Mouse (Mus musculus) urinary bladder, adult 2 months (tissue): Measurements from ENCODE around the gene Stmn3. TPM values are rescaled to one million over a fixed set of nuclear protein-coding genes. Genes with fewer than 3 reads are reported as not detected.

Experiments
- DNase-seq: peaks from one replicate; pipeline ENCODE4 v3.0.0; 2022; ENCODE audit warnings: low spot score
- polyA plus RNA-seq: library from polyadenylated mRNA; depleted of rRNA; stranded (reverse); fragments of >200 nt; gene quantifications from 2 replicates; pipeline ENCODE4 v1.2.3, GENCODE M21; 2012; rRNA removed

Gene Stmn3
- polyA plus RNA-seq: 1.1 and 1.3 TPM in 2 replicates

DNA sequence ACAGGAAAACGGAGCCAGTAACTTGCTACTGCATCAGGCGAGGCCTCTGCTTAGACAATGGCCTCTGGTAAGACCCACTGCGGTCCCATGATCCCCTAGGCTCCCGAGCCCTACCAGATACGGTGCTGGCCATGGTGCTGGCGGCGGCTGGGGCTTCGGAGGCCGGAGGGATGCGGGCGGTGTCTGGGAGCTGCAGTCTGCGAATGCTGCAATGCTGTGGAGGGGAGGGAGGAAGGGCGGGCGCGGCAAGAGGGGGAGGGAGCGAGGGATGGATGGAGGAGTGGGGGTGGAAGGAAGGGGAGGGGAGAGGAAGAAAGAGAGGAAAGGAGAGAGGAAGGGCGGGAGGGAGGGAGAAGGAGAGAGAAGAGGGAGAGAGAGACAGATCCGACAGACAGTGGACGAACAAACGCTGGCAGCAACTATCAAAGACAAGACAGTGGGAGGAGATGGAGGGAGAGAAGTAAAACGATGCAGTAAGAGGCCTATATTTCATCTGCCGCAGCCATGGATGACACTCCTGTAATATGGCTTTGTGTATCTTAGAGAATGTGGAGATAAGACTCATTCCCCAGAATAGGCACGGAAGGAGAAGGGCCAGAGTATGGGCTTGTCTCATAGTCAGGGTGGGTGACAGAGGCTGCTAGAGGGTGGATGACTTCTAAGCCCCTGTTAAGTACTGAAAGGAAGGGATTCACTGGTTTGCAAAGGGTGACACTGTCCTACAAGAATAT is at the start of gene Stmn3:
Gene Stmn3 (minus strand): TSS at position 421 of the 731 bp plus-strand sequence.
- no peak for DNase-seq

DNA sequence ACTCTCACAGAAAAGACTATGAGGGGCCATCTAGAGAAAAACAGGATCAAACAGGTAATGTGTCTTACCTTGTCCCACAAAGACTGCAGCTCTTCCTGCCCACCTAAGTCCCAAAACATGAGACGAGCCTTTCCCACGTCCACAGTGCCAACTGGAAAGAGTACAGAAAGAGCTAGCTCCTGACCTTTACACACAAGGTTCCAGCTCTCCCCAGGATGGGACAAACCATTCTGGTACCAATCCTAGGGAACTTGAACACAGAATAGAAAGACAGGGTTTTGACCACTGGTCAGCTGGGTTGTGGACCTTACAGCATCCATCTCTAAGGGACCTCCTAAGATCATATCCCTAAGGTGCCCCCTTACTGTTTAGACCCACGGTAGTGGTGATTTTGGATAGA is 49.6 kb upstream of the Stmn3 start:
- no peak for DNase-seq

DNA sequence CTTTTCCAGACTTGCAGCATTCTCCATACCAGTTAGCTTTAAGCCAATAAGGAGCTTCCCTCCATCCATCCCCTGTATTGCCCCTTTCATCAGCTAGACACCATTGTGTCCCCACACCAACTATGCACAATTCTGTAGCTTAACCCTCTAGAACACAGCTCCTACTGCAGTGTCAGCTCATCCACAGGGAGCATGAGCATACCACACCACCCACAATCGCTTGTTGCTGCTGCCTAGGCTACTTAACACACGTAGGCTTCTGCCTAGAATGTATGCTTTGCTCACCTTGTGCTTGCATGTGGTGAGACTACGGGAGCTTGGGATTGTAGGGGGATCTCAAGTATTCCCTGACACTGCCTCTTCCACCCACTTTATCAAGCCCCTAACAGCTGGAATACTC is 42.5 kb upstream of the Stmn3 start:
- DNase-seq: no peak

DNA sequence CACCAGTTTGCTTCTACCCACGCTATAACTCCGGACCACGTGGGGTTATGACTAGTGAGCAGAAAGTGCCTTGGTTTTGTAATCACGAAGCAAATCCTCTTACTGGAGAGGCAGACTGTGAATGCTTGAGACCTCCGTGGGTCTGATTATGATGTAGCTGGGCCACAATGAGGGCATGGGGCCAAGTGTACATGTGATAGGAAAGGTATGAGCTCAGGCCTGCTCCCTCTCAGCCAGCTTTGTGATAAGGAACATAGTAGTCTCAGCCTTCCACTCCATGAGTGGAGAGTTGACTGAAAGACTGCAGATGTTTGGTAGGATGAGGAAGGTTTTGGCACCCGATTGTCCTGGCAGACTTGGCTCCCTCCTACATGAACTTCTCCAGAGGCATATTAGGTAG is 28.5 kb upstream of the Stmn3 start:
- no peak for DNase-seq

DNA sequence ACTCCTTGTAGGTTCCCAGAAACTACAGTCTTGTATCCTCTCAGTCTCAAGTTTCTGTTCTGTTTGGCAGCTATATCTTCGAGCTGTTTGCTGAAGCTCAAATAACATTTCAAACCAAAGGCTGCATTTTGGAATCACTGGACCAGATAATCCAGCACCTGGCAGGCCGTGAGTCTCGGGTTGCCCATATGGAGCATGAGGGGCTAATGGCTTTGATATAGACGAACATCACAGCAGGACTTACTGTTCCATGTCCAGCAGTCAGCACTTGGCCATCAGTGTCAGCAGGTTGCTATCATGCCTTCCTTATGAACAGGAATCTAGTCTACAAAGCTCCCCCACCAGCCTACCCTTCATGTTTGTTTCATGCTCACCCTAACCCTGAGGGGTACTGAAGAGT is 26.1 kb upstream of the Stmn3 start:
- no peak for DNase-seq

DNA sequence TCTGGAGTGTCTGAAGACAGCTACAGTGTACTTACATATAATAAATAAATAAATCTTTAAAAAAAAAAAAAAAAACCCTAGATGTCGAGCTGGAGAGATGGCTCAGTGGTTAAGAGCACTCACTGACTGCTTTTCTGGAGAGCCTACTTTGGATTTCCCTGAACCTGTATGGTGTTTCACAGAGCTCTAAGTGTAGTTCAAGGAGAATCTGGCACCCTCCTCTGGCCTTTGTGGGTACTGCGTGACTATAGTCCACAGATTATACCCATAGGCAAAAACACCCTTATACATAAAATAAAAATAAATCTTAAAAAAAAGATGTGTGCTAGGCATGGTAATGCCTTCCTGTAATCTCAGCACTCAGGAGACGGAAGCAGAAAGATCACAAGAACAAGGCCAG is 19.7 kb upstream of the Stmn3 start:
- DNase-seq: no peak

DNA sequence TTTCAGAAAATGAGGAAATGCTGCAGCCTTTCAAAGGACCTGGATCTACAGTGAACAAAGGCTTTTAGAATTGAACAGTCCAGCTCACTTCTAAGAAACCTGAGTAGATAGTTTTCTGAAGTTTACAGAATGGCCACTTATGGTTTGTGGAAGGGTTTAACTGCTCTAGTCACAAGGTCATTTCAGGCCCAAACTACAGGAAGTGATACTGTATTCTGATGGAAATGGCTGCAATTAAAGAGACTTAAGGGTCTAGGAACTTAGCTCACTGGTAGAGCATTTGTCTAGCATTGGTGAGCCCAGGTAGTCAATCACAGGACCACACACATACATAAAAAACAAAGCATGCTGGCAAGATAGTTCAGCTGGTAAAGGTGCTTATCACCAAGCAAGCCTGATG is 18.2 kb upstream of the Stmn3 start:
- DNase-seq: no peak

DNA sequence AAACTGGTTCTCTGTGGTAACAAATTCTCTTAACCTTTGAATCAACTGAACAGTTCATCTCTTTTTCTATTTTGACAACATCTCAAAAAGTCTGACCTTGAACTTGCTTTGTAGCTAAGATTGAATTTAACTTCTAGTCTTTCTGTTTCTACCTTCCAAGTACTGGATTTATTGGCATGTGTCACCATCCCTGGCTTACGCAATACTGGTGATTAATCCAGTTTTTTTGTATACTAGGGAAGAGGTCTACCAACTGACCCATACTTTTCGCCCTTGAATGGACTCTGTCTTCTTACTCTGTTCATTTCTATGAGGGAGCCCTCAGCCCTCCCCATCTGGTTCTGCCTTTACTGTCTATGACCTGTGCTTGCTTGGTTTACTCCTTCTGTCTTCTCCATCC is 11.8 kb upstream of the Stmn3 start:
- DNase-seq: no peak

DNA sequence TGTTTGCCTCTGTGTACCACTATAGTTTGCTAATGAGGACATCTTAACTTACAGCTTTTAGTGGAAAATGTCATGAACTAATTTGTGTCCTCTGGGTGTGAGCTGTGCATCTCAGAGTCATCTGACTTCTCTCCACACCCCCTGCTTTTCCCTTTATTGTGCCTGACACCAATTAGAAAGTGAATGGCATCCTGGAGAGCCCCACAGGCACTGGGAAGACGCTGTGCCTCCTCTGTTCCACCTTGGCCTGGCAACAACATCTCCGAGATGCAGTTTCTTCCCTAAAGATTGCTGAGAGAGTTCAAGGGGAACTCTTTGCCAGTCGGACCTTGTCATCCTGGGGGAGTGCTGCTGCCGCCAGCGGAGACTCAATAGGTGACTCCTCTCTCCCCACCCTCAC is 7.8 kb upstream of the Stmn3 start:
- DNase-seq: no peak

DNA sequence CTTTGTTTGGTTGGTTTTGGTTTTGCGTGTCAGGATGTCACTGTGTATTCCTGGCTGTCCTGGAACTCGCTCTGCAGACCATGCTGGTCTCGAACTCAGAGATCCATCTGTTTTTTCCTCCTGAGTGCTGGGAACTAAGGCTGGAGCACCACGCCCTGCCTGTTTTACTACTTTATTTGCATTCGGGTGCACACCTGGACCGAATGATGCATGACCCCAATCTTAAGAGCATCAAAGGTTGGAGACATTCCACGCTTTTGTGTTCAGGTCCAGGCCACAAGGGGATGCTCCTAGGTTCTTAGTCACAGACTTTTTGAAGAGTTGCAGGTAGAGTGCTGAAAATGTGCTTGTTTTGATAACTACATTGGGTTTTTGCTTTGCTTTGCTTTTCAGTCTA is 5.8 kb upstream of the Stmn3 start:
- no peak for DNase-seq

DNA sequence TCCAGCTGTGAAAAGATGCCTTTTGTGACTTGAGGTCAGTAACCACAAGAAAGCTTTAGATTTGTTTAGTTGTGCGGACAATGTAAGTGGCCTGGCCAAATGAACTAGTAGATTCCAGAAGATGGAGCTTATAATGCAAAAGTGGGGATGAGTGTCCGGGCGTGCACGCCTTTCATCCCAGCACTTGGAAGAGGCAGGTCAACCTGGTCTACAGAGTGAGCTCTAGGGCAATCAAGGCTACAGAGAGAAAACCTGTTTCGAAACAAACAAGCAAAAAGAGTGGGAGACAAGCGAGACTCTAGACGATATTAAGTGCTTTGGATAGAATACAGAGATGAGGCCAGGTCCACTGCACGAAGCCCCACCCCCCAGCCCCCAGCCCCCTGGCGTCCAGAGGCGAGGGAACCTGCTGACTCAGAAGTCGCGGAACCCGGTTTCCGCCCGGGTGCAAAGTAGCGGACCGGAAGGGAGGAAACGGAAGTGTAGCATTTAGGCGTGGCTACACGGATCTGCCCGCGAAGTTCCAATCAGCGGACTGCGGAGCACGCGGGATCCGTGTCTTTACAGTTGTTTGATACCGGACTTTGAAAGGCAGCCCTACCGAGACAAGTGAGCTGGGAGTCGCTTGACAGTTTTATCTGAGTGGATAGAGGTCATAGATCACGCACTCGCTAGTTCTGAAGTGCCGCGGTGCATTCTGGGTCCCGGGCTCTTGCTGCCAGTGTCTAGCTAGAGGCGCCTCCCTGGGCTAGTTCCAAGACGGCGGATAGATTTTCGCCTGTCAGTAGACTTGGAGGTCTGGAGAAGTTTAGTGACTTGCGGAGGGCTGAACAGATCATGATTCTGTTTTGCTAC is 5.2 kb upstream of the Stmn3 start, which contains the start of gene Rtel1:
Gene Rtel1 (plus strand): TSS at position 492 of the 855 bp plus-strand sequence.
- peak; percentile 71 for DNase-seq

DNA sequence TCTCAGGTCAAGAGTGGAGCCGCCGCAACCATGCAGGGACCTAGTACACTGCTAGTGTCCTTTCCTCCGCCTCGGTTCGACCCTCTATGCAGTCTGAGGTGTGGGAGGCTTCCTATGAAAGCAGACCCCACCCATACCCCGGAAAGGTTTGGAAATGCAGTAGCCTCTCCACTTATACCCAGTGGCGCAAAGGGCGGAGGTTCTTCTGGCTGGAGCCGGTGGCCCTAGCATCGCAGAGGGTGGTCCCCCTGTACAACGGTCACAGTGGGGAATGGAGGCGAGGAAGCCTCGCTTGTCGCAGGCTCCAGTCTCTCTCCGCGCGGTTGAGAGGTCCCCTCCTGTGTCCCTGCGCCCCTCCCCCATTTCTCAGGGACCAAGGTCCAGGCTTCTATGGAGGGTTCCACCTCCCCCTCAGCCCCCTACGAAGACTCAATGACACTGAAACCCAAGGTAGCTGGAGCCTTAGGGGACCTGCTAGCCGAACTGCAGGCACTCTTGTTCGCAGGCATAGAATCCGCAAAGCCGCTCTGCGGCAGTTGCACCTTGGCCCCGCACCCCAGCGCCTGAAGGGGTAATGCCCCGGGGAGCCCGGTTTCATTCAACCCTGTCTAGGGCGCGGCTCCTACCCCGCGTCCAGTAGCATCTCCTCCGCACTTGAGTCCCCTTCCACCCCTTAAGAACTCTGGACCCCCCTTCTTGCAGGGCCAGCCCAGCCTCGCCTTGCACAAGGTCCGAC is 788 bp downstream of the Stmn3 start:
- no peak for DNase-seq

DNA sequence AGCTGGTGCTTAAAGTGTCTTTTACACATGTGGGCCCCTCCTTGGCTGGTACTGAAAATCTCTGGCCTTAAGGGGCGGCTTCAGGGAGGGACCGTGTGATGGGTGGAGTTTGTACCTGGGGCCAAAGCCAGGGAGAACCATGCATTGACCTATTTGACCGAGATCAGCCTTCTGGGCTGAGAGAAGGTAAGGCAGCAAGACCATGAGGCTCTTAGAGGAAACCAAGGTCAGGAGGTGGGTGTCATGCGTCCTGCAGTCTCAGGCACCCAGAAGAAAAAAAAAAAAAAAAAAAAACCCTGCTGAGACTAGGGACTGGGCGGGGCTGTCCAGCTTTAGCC is 1.3 kb downstream of the Stmn3 start:
- no peak for DNase-seq

DNA sequence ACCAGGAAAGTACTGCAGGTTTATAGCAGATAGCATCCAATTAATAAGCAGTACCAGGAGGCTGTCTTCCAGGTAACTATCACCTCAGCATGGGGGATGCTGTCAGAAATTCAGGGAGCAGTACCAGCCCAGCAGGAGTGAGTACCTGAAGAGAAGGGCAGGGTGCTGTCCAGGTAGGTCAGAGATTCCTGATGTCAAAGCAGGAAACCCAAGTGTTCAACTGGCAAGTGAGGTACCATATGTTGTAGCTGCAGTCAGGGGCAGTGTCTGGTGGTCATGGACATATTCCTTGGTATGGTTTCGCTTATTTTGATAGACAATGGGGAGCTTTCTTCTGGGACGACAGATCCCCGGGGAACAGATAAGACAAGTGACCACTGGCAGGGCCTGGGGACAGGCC is 1.9 kb downstream of the Stmn3 start:
- DNase-seq: no peak

DNA sequence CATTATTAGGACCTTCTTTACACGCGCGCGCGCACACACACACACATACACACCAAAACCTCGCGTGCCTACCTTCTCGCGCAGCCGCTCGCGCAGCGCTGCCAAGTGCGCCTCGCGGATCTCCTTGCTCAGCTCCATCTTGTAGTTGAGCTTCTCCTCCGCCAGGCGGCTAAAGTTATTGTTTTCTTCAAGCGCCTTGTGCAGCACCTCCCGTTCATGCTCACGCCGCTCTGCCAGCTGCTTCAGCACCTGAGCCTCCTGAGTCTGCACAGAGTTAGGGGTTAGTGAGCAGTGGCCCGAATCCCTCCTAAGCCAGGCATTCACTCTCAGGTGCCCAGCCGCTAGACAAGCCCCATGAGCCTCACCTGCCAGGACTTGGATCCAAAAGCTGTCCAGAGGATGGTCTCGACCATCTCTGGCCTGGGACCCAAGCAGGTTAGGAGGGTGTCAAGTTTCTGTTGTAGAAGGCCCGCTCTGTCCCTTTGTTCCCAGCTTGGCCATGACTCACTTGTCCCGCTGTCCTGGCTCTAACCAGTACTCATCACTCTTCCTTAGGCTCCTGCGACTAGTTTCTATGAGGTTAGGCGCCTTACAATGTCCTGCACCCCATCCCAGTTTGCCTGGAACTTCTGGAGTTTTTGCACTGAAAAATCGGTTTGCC is 7.0 kb downstream of the Stmn3 start:
- DNase-seq: no peak

DNA sequence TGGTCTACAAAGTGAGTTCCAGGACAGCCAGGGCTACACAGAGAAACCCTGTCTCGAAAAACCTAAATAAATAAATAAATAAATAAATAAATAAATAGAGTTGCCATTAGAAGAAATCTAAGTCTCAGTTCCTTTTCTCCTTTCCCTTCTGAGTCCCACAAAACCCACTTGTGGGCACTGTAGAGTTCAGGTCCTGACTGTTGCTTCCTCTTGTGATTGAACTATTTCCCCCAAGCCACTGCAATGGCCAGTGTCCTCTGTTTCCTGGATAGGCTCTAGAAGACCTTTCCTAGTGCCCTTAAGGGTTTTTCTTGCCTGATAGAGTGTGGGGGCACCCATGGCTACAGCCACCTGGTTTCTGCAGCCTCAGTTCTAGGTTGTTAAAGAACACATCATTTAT is 9.4 kb downstream of the Stmn3 start:
- DNase-seq: no peak

DNA sequence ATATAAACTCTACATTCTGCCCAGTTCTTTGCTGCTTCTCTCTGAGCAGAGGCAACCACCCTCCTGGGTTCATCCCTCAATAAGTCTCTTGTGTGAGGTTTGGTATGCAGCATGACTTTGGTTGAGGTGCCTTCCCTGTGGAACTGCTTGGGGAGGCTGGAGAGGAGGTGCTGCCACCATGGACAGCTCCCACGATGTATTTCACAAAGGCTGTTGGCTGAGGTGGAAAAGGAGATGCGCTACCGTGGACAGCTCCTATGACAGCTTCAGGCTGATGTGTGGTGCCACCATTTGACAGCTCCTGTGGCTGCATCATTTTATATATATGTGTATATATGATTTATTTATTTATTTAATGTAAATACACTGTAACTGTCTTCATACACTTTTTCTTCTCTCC is 12.3 kb downstream of the Stmn3 start:
- DNase-seq: no peak

DNA sequence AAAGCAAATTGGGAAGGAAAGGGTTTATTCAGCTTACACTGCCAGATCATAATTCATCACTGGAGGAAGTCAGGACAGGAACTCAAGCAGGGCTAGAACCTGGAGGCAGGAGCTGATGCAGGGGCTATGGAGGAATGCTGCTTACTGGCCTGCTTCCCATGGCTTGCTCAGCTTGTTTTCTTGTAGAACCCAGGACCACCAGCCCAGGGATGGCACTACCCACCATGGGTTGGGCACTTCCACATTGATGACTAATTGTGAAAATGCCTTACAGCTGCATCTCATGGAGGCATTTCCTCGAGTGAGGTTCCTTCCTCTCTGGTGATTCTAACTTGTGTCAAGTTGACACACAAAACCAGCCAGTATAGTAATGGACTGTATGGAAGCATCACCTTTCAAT is 23.4 kb downstream of the Stmn3 start:
- DNase-seq: no peak

DNA sequence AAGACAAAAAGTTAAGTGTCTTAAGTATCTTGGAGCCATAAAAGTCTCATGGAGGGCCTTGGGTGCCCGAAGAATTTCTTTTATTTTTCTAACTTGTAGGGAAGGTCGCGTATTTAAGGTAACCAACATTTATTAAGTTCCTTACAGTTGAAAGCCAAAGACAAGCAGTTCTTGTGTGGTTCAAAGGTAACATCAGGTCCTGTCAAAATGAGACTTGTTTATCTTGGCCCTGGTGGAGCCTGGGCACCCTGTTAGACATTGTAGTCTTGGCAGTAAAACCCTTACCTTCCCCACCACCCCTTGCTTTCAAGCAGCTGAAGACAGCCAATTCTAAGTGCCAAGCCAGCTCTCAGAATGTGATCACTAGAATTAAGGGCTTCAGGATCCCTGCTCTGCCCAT is 25.6 kb downstream of the Stmn3 start:
- DNase-seq: no peak

DNA sequence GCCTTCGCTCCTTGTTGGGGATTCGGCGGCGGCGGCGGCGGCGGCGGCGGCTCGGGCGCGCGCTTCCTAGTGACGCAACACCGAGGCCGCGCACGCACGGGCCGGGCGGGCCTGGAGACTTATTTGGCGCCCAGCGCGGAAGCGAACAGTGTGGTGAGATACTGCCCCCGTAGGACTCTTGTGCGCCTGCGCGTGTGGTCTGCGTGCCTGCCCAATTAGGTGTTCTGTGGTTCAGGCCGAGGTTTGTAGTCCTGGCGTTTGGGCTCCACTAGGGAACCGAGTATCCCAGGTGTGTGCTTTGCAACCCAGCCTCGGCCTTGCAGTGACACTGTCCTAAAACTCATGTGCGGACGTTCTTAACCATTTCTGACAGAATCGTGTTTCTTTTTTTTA is 26.3 kb downstream of the Stmn3 start, which contains the start of gene Gmeb2:
Gene Gmeb2 (minus strand): TSS at position 78 of the 393 bp plus-strand sequence.
- DNase-seq: peak; percentile 75

DNA sequence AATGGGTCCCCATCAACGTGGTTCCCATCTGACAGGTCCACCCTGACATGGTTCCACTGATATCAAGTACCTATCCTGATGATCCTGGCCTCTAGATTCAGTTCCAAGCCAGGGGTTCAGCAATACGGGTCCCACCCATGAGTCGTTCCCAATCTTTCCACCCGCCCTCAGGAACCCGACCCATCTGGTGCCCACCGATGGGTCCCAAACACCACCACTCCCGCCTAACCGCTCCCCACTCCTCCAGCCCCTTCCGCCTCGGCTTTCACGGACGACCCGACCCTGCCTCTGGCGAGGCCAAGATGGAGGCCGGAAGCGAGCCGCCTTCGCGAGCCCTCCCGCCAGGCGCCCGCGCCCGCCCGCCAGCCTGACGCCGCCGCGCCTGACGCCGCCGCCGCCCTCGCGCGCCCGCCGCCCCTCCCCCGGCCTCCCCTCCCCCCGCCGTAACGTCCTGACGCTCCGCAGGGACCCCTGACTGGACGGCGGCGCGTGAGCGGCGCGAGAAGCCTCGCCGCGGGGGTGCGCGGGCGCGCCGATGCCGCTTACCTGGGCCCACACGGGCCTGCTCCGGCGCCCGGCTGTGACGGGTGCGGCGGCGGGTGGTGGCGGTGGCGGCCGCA is 26.9 kb downstream of the Stmn3 start:
- peak; percentile 80 for DNase-seq
